Mouse (Mus musculus) natural killer cell, adult 2 months (primary cell): ENCODE measurements at regions not wholly inside any gene's neighbourhood (a gene's known extent, or its start where the extent isn't known, plus 50 kb on each side); places are given as distances from the start of the nearest gene placed in this dataset.
A peak's percentile ranks its signal among the peaks of the same experiment; 100 is the strongest.

Source experiments
- DNase-seq, 2 experiments: peaks; one replicate each; pipeline ENCODE4 v3.0.0; 2022; ENCODE audit warnings: low spot score in 2 of 2

- DNase-seq, result no peak
Observed at GRCm38 (mm10) chr19:28732998-28733397, 53.1 kb upstream of the Glis3 start.

- DNase-seq, result no peak
Observed at GRCm38 (mm10) chr19:28733781-28734180, 53.9 kb upstream of the Glis3 start.

GRCm38 (mm10) chr19:28743176-28743793, 63.4 kb upstream of the Glis3 start:
- no peak for DNase-seq

GRCm38 (mm10) chr19:28745105-28745504, 65.2 kb upstream of the Glis3 start:
- DNase-seq, result no peak

- DNase-seq, result no peak
Observed at GRCm38 (mm10) chr19:28745534-28745933, 65.7 kb upstream of the Glis3 start.

GRCm38 (mm10) chr19:28751091-28751490, 71.2 kb upstream of the Glis3 start:
- DNase-seq, result no peak

- DNase-seq, result peak in 1 of 2 experiments; percentile 24
Observed at GRCm38 (mm10) chr19:28758854-28759253, 76.0 kb upstream of the Slc1a1 start.

- DNase-seq, result no peak
Observed at GRCm38 (mm10) chr19:28764795-28765360, 70.0 kb upstream of the Slc1a1 start.

DNA sequence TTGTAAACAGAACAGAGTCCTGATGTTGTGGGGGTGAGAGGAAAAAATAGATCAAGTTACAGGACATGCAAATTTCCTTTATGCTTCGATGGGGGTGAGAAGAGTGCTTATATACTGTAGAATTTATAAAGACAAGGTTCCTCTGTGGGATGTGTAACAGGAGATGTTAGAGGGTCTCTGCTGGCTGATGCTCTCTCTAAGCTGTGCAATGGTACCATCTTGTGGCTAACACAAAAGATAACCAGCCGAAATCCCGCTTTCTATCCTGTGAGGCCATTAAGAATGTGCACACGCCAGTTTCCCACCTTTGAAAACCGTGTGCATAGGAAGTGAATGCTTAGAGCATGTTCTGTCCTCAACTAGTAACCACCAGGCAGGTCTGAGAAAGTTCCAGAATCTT, 66.6 kb upstream of the Slc1a1 start:
- no peak for DNase-seq

DNA sequence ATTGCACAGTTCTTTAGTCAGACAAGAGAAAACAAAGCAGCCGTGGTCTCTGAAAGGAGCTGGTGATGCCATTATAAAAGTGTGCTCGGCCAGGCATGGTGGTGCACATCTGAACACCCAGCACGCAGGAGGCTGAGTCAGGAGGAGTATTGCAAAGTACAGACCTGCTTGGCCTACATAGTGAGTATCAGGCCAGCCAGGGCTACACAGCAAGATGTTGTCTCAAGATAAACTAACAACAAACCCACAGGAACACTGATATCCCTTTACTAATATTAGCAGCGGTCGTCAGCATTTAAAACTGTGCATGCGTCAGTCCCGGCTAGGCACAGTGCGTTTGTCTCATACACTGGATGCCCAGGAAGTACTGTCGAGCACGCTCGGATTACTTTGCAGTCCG, 64.4 kb upstream of the Slc1a1 start:
- DNase-seq, result no peak

- no peak for DNase-seq
Observed at GRCm38 (mm10) chr19:28771836-28772235, 63.0 kb upstream of the Slc1a1 start.

- DNase-seq, result peak in 1 of 2 experiments; percentile 40
Observed at GRCm38 (mm10) chr19:28772840-28773570, 61.8 kb upstream of the Slc1a1 start.

GRCm38 (mm10) chr19:28776868-28777267, 58.0 kb upstream of the Slc1a1 start:
- no peak for DNase-seq

GRCm38 (mm10) chr19:28777674-28778073, 57.2 kb upstream of the Slc1a1 start:
- no peak for DNase-seq

DNA sequence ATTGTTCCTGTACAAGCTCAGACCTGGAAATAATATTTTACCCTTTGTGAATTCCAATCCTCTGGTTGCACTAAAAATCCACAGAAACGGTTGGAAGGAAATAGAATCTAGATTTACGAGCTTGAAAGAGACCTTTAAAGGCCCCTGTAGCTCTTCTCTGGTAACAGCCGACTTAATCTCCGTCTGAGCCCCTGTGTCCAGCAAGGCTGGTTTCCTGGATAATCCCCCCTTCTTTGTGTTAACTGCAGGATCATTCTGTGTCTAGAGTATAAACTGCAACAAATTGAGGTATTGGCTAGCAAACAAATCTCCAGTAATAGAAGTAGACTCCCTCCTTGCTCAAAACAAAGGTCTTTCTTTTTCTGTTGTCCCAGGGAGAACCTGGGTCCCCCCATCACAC, 56.5 kb upstream of the Slc1a1 start:
- DNase-seq, result no peak

GRCm38 (mm10) chr19:28781971-28782370, 52.9 kb upstream of the Slc1a1 start:
- no peak for DNase-seq
